Mouse (Mus musculus) MN1 (cell line): ENCODE data around the gene Arhgdia.
"Not testable (repeated sequence)": the region's sequence is repeated elsewhere in the genome, so short reads cannot be mapped to it uniquely, and the experiment has no call there.

ENCODE experiments used
- DNase-seq: peaks from one replicate; pipeline ENCODE4 v3.0.0-alpha.2; 2016; ENCODE audit warnings: low spot score

Gene Arhgdia

DNA sequence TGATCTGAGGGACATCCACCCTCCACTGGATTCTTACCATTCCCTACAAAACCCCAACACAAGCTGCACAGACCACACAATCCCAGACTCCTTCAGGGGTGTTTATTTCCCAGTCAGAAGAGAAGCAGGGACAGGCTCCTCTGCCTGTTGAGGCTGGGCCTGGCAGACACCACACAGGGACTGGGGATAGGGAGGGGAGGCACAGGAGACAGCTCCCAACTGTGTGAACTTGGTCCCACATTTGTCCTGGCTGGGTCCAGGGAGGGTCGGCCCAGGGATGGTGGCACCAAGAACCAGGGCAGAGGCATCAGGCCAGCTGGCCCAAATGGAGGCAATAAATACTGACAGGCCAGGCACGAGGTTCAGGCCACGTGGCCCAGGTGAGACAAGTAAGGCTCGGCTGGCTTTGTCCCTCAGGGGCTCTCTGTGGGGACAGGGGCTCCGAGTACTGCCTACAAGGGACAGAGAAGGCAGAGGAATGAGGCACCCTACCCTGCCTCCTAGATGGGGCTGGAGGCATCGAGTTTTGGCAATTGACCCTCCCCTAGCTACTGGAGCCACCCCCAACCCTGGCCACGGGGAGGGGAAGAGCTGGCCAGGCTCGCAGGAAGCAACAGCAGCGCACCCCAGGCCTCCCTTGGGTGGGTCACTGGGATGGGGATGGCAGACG, 3.3 kb downstream of the Arhgdia start:
- no peak for DNase-seq

DNA sequence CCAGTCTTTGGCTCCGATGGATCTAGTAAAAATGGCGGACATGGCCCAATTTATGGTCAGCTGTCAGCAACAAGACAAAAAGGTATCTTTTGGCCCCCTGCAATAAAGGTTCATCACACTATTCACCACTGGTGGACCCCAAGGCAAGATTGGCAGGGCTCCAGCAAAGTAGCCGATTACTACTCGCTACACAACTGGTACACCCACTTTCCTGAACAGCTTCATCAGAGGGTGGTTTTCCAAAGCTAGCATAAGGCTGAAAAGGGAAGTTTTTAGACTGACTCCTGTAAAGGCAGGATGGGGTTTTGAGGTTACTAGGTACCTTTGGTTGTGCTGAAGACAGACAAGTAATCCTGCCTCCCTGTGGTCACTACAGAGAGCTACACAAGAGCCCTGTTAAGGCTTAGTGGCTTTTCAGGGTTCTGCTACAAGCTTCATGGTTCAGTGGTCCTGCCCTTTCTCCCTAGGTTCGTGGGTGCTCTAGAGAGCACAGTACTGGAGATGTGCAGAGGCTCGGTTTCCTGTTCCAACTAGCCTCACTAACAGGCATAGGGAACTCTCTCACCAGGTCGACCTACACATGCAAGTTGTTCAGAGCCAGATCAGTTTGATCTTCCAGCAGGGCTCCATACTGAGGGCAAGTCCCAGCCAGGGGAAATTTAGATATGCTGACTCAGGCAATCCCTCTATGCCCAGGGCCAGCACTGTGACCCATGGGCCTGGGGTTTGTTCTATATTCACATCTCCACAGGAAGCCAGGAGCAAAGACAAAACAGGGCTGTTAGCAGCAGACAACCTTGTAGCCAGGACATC, 4.0 kb downstream of the Arhgdia start:
- DNase-seq: peak; percentile 60

DNA sequence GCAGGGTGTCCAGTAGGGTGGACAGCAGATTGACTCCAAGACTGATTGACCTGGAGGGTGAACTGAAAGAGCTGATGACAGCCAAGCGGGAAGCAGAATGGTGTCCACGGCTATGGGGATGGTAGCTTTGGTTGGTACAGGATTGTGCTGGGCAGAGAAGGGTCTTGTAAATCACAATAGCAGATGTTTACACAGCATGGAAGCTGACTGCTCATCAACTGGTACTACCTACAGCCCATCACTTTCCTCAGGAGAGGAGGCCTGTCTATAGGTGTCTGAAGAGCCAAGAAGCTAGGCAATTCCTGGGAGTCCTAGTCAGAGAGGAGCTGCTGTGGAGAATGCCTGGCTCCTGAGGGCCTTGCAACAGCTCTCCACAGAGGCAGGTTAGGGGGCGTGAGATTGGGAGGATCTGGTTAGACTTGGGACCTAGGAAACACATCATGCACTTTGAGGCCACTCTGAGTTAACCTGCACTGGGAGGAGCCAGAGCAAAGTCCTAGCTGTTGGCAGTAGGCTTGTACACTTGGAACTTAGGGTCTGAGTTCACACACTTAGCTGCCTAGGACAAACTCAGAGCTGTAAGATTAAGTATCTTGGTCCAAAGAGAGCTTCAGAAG, 5.0 kb downstream of the Arhgdia start:
- no peak for DNase-seq

DNA sequence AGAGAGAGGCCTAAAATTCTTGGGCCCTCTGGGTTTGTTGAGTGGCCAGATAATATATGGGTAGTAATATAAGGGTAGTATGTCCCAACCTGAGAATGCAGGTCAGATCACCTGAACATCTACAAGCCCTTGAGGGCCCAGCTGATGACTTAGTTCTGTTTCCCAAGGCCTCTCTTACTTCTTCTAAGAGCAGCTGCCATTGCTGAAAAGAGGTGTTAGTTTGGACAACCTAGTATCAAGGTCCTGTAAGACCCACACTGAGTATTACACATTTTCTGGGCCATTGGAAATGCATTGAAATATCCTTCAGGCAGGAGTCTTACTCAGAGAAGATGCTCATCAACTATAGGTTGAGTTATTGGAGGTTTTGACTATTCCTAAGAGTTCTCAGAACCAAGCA, 5.5 kb downstream of the Arhgdia start:
- no peak for DNase-seq

DNA sequence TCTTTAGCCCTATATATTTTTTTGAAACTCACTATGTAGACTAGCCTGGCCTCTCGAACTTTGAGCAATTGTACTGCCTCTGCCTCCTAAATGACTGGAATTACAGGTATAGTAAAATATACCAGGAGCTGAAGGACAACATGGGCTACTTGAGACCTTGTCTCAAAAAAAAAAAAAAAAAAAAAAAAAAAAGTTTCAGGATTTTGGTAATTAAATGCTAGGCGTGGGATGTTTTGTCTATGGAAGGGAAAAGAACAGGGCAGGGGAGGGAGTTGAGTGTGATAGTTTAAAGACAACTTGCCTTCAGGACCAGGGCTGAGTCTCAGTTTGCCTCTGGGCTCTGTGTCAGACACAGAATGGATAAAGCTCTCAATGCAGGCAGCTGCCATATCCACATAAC, 6.4 kb downstream of the Arhgdia start:
- no peak for DNase-seq

DNA sequence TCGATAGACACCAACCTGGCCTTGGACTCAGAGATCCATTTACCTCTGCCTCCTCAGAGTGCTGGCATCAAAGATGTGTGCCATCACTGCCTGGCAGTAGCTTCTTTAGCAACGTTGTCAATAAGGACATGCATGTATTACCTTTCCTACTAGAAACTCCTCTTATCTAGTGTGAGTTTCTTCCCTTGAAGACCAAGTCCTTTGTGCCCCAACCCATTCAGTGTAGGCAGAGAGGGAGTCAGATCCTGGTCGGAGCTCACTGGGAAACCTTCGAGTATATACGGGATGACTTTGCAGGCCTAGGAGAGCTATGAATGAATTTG, 7.2 kb downstream of the Arhgdia start:
- DNase-seq: no peak

DNA sequence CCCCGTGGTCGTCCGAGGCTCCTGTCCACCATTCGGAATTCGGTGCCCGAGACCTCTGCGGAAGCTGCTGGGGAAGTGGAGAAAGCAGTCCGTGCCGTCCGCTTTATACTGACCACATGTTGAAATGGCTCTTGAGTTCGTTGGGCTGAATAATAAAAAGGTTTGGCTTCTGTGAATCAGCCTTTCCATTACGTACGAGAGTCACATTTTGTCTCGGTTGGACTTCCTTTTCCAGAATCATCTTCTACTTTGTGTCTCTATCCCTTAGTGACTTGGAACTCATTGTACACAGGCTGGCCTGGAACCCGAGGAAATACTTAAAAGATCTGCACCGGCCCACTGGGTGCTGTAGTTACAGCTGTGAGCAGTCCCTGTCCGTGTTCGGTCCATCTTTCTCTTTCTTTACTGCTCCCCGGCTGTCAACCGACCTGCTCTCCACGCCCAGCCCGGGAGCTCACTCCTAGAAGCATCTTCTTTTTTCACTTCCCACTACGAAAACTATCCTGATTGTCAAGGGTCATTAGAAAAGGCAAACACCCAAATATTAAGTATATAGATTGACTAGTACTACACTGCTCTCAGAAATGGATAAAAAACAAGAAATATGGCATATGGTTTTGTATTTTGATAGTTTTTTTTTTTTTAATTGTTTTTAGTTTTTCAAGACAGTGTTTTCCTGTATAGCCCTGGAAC, 7.7 kb downstream of the Arhgdia start:
- DNase-seq: no peak

DNA sequence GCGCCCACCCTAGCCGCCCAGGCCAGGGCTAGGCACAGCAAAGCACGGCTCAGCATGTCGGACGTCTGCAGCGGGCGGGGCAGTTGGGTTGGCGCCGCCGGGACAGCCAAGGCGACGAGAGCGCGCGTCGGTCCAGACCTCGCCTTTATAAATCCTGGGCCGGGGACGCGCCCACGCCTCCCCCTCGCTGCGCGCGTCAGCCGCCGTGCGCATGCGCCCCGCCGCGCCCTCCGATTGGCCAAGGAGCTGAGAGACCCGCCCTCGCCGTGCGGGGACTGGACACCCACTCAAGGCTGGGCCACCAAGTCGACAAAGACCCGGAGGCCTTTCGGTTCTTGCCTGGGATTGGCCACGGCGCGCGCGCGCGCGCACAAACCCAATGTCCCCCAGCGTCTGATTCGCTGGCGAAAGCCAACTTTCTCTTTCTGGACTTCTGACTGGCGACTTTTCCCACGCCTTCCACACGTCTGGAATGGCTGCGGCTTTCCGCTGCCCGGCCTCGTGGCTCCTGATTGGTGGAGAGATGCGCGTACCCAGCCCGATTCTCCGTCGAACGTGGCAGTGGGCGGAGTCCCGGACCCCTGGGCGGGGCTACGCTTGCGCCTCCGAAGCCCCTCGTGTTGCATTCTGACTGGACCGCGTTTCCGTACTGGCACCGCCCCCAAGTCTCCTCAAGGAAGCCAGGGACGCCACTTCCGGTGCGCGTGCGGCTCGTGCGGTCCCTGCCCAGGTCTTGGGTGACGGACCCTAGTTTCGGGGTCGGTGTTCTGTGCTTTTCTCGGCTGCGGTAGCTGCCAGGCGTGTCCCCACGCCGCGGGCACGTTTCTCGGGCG, 8.5 kb downstream of the Arhgdia start, which contains the start of gene P4hb:
Gene P4hb, minus strand, starts transcription at position 502 of the 833 bp plus-strand sequence.
- DNase-seq: peak; percentile 99

DNA sequence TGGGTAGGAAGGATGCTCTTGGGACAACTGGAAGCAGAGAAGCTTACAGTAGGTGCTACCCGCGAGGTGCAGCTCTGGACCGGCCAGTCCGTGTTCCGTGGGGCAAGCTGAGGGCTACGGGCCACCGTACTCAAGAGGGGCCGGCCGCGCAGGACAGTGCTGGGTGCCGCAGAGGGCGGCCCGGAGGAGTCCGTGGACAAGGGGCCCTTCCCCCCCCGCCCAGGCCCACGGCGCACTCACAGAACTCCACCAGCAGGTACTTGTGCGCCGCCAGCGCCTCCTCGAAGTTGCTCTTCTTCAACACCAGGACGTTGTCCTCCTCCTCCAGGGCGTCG, 9.0 kb downstream of the Arhgdia start:
- no peak for DNase-seq

DNA sequence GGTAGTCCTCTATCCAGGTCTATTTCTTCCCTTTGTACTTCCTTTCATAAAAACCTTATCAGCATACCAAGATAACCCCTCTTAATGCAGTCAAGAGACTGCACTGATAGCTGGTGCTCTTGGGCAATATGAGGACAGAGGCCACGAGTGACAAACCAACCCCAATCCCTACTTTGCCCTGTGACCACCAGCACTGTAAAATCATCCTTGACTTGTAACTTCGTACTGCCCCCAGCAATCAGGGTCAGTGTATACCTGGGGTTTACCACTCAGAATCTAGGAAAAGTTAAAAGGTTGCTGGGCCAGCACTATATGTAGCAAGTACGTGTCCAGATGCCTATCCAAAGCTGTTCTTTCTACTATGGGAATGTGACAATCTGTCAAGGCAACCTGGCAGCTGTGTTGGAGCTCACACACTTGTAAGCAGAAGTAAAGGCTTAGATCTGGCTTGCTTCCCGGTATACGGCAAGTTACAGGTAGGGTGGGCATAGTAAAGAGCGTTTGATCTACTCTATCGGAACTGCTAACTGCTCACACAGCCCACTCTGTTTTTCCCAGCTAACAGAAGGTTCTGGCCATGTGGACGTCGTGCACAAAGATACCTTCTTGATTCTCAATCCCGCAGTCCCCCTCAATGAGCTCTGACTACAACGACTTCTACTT, 9.5 kb downstream of the Arhgdia start:
- no peak for DNase-seq

DNA sequence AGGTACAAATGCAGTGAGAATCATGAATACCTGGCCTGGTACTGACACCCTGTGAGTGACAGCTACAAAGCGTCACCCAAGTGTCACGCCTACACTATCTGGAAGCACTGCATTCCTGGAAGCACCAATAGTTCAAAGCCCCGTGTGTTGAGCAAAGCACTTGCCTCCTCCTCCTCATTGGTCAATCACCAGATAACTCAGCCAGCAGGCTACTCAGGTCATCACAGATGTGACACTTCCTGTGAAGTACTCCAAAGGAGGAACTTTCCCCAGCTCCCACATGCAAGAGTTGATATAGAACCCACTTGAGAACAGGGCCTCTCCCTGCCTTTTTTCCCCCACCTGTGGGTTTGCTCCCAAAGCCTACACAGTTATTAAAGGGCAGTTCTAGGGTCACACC, 10.3 kb downstream of the Arhgdia start:
- DNase-seq: no peak

DNA sequence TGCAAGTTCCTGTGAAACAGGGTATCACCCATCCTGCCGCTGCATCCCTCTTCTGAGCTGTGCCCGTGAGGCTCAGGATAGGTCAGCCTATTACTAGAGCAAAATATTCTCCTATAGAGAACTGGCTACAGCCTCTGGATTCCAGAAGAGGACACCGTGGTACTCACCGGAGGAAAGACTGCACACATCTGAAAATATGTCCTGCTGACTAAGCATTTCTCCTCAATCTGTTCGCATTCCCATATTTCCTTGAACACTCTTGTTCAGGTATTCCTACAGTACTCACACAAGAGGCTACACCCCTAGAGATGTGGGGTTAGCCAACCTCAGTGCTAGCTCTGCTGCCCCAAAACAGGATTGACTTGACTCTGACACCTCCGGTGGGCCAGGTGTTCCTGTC, 13.1 kb downstream of the Arhgdia start:
- DNase-seq: no peak

DNA sequence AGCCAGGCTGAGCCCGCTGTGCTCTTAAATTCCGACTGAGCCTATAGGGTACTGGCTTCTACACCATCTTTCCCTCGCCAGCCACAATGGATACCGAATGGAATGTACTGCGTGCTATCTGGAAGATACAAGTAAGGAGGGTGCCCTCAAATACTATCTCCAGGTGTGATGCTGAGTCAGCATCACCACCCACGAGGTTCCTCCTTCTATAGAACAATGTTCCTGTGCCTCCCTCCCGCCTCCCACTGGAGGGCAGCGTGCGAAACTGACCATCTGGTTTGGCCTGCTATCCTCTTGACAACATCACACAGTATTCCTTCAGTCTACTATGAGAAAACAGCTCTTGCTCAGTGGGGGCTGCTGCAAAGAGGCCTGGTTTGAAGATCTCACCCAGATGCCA, 16.3 kb downstream of the Arhgdia start:
- no peak for DNase-seq

DNA sequence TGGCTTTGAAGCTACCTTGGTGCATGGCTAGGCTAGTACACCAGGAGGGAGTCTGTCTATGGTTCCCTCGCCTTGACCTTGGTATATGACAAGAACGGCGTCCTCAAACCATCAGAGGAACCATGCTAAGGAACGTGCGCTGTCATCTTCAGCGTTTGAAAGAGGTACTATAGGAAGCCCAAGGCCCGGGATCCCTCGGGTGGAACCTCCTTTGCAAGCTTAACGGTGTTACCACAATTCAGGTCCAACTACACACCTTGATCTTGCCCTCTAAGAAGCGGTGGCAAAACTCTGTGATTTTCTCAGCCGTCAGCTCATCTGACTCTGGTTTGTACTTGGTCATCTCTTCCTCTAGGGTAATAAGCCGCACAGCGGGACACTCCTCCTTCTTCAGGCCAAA, 18.5 kb downstream of the Arhgdia start:
- no peak for DNase-seq

DNA sequence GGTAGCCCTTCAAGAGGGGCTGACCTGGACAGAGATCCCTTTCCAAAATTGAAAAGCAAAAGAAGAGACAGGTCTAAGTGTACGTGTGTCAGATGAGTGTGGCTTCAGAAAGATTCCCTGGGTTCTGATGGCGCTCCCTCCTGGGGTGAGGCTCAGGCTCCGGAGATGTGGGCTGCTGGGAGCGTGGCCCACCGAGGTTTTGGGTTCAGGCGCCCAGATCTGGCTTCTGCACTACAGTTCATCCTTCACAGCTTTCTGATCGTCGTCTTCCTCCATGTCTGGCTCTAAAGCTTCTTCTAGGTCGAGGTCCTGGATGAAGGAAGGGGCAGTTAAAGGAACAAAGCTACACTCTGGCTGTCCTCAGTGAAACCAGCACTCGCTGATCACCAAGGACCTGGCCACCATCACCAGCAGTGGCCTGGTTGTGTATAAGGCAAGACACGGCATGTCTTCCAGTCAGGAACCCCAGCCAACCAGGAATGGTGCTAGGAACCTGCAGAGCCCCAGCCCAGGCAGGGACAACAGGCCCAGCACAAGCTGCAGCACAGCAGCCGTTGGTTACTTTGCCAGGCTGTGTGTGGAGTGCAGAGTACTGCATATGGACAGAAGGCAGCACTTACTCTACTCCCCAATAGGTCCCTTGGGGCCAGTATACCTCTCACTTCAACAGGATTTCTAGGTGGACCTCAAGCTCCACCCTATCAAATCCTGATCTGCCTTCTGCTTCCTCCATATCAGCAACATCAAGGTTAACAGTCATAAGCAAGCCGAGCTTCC, 20.3 kb downstream of the Arhgdia start:
- no peak for DNase-seq

DNA sequence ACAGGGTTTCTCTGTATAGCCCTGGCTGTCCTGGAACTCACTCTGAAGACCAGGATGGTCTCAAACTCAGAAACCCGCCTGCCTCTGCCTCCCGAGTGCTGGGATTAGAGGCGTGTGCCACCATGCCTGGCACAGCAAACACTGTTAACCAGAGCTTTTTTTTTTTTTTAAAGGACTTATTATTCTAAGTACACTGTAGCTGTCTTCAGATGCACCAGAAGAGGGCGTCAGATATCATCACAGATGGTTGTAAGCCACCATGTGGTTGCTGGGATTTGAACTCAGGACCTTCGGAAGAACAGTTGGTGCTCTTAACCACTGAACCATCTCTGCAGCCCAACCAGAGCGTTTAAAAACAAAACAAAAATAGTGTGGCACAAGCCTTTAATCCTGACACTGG, 22.6 kb downstream of the Arhgdia start:
- DNase-seq: not testable (repeated sequence)

DNA sequence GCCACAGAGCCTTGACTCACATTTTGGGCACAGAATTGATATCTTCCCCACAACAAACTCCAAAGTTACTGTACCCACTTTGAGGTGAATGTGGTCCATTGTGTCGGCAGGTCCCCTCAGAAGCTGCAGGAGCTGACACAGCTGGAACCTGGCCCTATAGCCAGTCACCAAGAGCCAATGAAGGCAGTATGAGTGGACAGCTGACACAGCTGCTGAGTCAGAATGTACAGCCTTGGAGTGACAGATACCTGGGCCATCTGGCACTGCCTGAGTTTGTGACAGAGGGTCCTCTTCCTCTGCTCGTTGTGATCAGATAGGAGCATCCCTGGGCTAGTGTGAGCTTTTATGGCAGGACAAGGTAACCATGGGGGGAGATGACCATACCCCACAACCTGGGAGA, 26.2 kb downstream of the Arhgdia start:
- DNase-seq: no peak

DNA sequence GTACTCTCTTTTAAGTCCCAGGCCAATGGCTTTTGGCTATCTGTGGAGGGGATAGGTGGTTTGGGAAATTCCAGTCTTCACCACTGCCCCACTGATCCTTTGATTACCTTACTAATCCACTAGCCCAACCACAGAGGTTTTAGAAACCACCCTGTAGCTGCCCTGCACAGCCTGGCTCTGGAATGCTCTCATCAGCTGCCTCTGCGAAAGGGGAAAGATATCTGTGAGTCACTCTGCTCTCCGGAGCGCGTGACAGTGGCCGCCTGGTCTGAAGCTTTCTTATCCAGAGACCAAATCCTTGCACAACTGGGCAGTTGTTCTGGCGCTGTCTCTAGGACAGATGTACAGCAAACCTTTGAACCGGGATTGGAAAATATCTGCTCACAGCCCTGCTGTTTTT, 26.6 kb downstream of the Arhgdia start:
- peak; percentile 69 for DNase-seq

DNA sequence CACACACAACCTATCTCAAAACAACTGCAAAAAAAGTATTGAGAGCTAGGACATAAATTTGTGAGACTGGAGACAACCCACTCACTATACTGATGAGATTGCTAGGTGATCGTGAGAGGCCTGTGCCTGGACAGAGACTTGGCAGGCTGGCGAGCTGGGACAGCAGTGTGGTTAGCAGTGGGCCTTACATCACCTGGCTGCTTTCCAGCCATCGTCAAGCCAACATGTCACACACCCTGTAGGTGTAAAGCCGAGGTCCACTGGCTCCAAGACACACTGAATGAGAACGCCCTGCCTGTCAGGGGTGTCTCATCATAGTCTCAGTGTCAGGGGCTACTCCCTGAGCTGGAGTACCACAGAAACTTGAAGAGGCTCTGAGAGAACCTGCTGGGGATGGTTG, 28.7 kb downstream of the Arhgdia start:
- DNase-seq: no peak

DNA sequence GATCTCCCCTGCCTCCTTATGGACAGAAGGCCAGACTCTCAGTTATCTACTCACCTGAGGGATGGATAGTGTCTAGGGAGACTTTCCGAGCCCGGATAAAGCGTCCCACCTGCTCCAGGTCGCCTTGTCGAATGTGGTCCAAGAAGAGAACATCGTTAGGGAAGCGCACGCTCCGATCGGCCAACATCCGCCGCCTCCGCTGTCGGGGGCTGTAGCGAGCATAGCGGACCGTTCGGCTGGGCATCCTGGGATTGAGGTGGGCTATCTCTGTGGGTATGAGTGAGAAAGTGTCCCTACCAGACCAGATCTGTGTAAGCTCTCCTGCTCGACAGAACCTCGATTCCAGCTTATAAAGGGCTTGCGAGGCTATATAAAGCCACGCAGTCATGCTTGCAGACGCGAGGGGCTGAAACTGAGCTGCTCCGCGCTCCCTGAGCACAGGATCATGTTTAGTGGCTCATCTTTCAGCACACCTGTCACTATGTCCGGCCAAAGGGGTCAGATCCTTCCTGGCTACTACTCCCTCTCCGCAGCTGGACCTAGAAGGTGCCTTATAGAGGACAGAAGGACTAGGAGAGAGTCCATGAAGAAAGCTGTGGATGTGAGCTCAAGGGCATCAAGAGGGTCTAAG, 30.5 kb downstream of the Arhgdia start, which contains the start of gene Ppp1r27:
Gene Ppp1r27, minus strand, starts transcription at position 323 of the 631 bp plus-strand sequence.
- no peak for DNase-seq
